Mouse (Mus musculus): ENCODE measurements around the gene Angel2.
A peak's percentile ranks its signal among the peaks of the same experiment; 100 is the strongest.
"Not testable (repeated sequence)": the region's sequence is repeated elsewhere in the genome, so short reads cannot be mapped to it uniquely, and the experiment has no call there.

Angel2 gene

DNA sequence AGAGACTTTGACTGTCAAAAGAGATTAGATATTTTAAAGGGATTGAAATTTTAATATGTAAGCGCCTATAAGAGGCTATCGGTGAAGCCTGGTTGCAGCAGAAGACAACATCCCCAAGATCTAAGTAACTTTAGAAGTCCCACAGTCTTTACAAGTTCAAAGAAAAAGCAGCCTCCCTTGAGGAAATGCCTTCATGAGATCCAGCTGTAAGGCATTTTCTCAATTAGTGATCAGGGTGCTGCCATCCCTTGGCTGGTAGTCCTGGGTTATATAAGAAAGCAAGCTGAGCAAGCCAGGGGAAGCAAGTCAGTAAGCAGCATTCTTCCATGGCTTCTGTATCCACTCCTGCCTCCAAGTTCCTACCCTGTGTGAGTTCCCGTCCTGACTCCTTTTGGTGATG is at the start of gene Angel2:
Gene Angel2 (plus strand): TSS at position 301 of the 400 bp plus-strand sequence.
- not testable (repeated sequence) for DNase-seq (ENCODE audit: low read depth, low spot score)

DNA sequence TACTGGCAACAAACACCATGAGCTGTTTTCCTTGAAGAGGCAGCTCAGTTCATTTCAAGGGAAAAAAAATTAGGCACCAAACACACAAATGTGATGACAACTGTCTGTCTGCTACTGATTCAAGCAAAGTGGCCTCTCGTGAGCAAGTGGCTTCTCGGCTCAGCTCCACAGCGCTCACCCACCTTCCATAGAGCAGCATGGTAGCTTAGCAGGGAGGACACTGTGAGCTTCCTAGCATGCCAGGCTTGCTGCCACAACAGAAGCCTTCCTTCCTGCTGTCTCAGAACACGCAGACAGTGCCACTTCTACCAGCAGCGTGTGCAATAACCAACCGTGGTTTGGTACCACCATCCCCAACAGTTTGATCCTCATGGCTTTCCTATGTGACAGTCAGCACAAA is 49.2 kb upstream of the Angel2 start:
- no peak for DNase-seq (ENCODE audit: low read depth, low spot score)

DNA sequence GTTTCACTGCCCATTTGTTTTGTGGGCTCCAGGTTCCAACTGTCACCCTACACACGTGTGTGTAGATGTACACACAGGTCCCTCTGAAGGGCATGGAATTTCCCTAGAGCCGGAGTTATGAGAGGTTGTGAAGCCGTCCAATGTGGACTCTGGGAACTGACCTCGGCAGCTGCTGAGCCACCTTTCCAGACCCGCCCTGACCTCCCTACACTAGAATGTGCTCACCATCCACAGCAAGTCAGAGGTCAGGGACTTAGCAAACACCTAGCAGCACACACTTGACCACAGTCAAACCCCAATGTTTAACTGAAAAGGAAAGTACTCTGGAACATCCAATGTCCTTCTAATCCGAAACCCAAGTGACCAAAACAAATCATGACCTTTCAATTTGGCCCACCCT is 44.3 kb upstream of the Angel2 start:
- no peak for DNase-seq (ENCODE audit: low read depth, low spot score)

GRCm38 (mm10) chr1:190881422-190881821 is 43.5 kb upstream of the Angel2 start:
- peak; percentile 56 for DNase-seq (ENCODE audit: low read depth, low spot score)

GRCm38 (mm10) chr1:190886014-190886413 is 38.9 kb upstream of the Angel2 start:
- no peak for DNase-seq (ENCODE audit: low read depth, low spot score)

DNA sequence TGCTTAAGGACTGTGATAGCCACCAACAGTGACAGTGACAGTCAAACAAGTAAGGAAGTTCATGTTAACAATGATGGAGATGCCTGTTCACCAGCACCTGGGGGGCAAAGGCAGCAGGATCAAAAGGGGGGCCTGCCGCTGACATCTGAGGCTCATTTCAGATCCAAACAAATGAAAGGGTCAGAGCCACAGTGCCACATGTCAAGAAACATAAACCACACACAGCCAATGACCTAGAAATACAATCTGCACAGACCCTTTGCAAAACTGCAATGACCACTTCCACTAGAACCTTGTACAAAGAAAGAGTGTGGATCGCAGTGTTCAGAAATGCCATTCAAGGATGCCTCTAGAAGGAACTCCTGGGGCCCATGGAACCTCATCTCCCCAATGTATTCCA is 36.9 kb upstream of the Angel2 start:
- DNase-seq (ENCODE audit: low read depth, low spot score), result no peak

DNA sequence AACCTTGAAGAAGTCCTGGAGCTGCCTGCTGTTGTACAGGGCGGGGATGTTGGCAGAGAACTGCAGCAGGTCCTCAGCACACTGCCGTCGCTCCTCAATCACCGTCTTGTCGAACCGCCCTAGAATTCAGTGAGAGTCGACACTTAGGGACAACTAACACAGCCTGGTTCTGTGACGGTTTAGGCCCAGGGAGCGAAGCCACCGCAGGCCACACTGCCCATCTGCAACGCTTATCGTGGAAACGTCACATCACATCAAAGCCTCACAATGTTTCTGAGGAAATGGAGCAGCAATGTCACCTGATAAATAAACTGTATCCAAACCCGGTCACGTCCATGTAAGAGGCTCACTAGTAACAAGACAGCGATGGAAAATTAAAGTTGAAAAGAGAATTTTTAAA is 36.3 kb upstream of the Angel2 start:
- no peak for DNase-seq (ENCODE audit: low read depth, low spot score)

DNA sequence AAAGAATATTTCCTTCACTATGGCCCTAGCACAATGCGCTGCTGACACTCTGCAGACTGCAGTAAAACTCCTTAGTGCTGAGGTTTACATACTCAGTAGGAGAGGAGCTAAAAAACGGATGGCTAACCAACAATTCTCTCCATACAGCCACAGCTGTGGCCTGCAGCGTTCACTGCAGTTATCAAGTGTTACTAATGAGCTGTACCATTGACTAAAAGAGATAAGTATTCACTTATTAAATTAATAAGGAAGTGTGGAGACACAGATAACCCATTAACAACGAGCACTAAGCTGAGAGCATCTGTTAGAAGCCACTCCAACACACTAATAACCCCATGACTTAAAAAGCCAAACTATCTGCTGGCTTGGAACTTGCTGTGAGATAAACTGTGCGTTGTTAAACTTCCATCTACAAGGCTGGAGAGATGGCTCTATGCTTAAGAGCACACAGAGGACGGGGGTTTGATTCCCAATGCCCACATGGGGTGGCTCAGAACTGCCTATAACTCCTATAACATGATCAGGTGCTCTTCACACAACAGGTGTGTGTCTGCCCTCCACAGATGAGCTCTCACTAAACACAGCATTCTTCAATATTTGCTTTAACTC is 31.2 kb upstream of the Angel2 start:
- no peak for DNase-seq (ENCODE audit: low read depth, low spot score)

DNA sequence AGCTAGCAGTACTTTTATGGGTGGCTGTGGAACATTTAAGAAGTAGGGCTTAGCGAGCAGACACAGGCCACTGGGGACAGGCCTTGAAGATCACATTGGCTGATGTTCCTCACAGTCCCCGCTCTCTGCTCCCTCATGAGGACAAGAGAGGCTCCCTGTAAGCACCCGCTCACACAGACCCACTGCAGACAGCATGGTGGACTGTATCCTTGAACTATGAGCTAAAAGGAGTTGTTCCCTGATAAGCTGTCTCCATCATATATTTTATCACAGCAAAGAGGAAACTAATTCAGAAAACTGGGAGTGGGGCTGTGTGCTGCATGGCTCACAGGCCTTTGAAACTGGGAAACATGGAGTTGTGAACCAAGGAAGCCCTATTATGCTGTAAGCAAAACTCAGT is 26.7 kb upstream of the Angel2 start:
- DNase-seq (ENCODE audit: low read depth, low spot score), result no peak

- no peak for DNase-seq (ENCODE audit: low read depth, low spot score)
Observed at GRCm38 (mm10) chr1:190898899-190899575, 25.9 kb upstream of the Angel2 start.

GRCm38 (mm10) chr1:190901082-190901481 is 23.8 kb upstream of the Angel2 start:
- no peak for DNase-seq (ENCODE audit: low read depth, low spot score)

DNA sequence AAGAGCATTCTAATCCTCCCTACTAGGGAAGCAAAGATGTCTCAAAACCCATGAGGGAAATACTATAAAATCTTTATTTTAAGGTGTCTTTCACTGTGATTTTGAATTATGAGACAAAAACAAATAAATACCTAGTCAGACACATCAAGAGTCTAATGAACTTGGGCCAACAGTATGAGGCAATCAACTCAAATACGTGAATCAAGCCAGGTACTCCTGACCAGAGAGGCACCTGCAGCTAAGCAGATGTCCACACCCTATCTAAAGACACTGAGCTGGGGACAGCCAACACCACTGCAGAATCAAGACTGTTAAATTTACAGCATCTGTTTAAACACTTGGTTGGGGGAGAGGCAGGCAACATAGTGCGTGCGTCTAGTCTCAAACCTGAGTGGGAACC is 20.8 kb upstream of the Angel2 start:
- no peak for DNase-seq (ENCODE audit: low read depth, low spot score)

GRCm38 (mm10) chr1:190904714-190905113 is 20.2 kb upstream of the Angel2 start:
- no peak for DNase-seq (ENCODE audit: low read depth, low spot score)

- DNase-seq (ENCODE audit: low read depth, low spot score), result no peak
Observed at GRCm38 (mm10) chr1:190910836-190911235, 14.1 kb upstream of the Angel2 start.

DNA sequence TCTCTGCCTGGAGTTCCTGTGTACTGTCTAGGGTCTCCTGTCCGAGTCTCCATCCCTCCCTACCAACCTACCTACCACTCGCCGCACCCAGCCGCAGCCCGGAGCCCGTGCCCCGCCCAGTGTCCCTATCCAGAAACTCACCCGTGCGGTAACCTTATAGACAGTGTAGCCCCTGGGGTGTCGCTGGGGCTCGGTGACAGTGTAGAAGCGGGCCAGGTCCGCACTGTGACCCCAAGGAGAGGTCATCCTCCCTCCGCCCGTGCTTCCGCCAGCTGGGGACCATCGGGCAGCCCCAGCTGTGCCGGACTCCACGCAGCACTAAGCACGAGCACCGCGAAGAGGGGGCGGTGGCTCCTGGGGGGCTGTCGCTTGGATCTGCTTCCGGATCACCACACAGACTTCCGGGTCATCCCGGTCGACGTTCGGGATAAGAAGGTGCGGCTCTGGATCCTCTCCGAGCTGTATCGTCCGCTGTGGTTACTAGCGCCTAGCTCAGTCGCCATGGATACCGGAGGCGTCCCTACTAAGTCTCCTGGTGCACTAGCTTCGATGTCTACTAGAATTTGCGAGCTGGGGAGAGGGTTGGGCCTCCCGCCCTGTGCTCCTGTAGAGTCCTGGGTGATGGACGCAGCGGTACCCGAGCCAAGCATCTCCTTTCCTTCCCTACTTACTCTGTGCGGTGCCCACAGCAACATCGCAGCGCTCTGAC is 13.3 kb upstream of the Angel2 start, which contains the start of gene Rps6kc1:
Gene Rps6kc1 (minus strand): TSS at position 356 of the 709 bp plus-strand sequence.
- DNase-seq (ENCODE audit: low read depth, low spot score), result peak; percentile 81

DNA sequence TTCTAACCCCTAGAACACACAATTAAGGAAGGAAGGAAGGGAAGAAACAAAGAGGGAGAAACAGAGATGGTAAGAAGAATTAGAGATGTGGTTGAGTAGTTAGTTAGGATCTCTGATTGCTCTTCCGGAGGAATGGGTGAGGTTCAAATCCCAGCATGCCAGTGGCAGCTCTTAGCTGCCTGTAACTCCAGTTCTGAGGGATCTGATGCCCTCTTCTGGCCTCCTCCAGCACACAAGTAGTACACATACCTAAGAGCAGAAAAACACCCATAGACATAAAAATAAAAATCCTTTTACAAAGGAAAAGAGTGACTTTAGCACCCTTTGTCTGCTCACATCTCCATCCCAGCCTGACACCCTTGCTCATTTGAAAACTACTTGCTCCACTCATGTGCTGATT is 12.3 kb upstream of the Angel2 start:
- DNase-seq (ENCODE audit: low read depth, low spot score), result no peak

DNA sequence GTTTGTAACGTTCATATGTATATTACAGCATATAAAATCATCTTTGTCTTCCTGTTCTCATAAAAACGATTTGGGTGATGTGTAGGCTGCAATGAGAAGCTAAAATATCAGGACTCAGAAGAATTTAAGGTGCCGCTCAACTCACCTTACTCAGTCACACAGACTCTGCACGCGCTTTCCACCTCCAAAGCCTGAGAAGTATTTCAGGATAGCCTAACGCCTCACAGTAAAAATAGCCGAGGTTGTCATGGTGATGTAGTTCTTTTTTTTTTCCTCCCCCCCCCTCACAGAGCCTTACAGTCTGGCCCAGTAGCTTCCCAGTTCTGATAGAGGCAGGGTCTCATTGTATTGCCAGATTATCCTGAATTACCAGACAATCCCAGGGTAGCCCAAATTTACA is 6.0 kb upstream of the Angel2 start:
- no peak for DNase-seq (ENCODE audit: low read depth, low spot score)

GRCm38 (mm10) chr1:190919725-190920469 is 5.0 kb upstream of the Angel2 start:
- no peak for DNase-seq (ENCODE audit: low read depth, low spot score)

DNA sequence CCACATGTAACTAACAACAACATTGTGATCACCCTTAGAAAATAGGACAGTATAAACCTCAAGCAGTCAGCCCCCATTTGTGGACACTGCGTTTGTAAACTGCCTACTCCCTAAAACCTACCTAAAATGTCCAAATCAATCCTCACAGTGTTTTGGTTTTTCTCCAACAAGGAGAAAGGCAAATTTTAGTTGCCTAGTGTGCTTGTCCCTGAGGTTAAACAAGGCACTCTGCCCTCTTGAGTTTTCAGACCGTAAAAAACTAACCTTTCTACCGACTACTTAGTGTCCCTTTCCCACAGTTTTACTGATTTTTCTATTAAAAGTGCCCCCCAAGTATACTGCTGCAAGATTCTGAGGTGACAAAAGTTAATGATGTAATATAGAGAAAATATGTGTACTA is 2.4 kb downstream of the Angel2 start:
- no peak for DNase-seq (ENCODE audit: low read depth, low spot score)

GRCm38 (mm10) chr1:190927751-190928369 is 2.9 kb downstream of the Angel2 start:
- no peak for DNase-seq (ENCODE audit: low read depth, low spot score)

- DNase-seq (ENCODE audit: low read depth, low spot score), result peak; percentile 93
Observed at GRCm38 (mm10) chr1:190928370-190929009, 3.6 kb downstream of the Angel2 start.

Measured in retina, adult 2 months (tissue).